Mouse (Mus musculus) neural tube, embryonic 11.5 days (tissue): ENCODE data around the gene E2f1. TPM values are rescaled to one million over a fixed set of nuclear protein-coding genes. Genes with fewer than 3 reads are reported as not detected.

ENCODE experiments used
- ATAC-seq: fragments of 200-750 bp; cut with Nextera tagmentation; 2 replicates; pipeline ENCODE4 v1.8.0; 2017; ENCODE audit warnings: moderate number of reproducible peaks, mild to moderate bottlenecking, moderate TSS enrichment, moderate library complexity; ENCODE audit not compliant: insufficient read depth, low FRiP score, low TSS enrichment
- DNase-seq: peaks from one replicate; pipeline ENCODE4 v3.0.0-alpha.2; 2015; ENCODE audit warnings: low spot score
- H3K27ac ChIP-seq: fragments of 300-500 bp; sonication (generic); 2 replicates; pipeline ENCODE4 v1.5.1; 2014; ENCODE audit warnings: low read depth, mild to moderate bottlenecking, low read length
- H3K27me3 ChIP-seq: fragments of 300-500 bp; sonication (generic); 2 replicates; pipeline ENCODE4 v1.6.1; 2014; ENCODE audit warnings: mild to moderate bottlenecking, low read length, mixed read lengths; ENCODE audit not compliant: control insufficient read depth, insufficient read depth
- H3K36me3 ChIP-seq: fragments of 300-500 bp; sonication (generic); 2 replicates; pipeline ENCODE4 v1.6.1; 2014; ENCODE audit warnings: mild to moderate bottlenecking, low read length, moderate library complexity, mixed read lengths; ENCODE audit not compliant: control insufficient read depth, insufficient read depth
- H3K4me1 ChIP-seq: fragments of 300-500 bp; sonication (generic); 2 replicates; pipeline ENCODE4 v1.6.1; 2014; ENCODE audit warnings: low read length, mixed read lengths; ENCODE audit not compliant: control insufficient read depth, insufficient read depth
- H3K4me2 ChIP-seq: fragments of 300-500 bp; sonication (generic); 2 replicates; pipeline ENCODE4 v1.6.1; 2014; ENCODE audit warnings: low read depth, mild to moderate bottlenecking, moderate library complexity
- H3K4me3 ChIP-seq: fragments of 300-500 bp; sonication (generic); 2 replicates; pipeline ENCODE4 v1.5.1; 2014; ENCODE audit warnings: low read depth, low read length
- H3K9ac ChIP-seq: fragments of 300-500 bp; sonication (generic); 2 replicates; pipeline ENCODE4 v1.6.1; 2014; ENCODE audit warnings: mild to moderate bottlenecking, low read length
- H3K9me3 ChIP-seq: fragments of 300-500 bp; sonication (generic); 2 replicates; pipeline ENCODE4 v1.6.1; 2016; ENCODE audit warnings: low read length; ENCODE audit not compliant: control insufficient read depth
- WGBS: fragments of 180-500 bp; shearing (Covaris S2); extraction: QIAGEN DNeasy Blood & Tissue Kit; methylation state at CpG from one replicate; pipeline ENCODE4 v1.1.7; 2014; 5-methylcytosine and 5-hydroxymethylcytosine counted together
- polyA plus RNA-seq: library from polyadenylated mRNA; unstranded; fragments of >200 nt; fragmentation: Nextera tagmentation; extraction: Ambion mirVana; gene quantifications from 2 replicates; pipeline ENCODE4 v1.2.1, GENCODE M21; 2014

Gene E2f1
- polyA plus RNA-seq, 1 experiment from 2014 or later: 13.9 TPM

DNA sequence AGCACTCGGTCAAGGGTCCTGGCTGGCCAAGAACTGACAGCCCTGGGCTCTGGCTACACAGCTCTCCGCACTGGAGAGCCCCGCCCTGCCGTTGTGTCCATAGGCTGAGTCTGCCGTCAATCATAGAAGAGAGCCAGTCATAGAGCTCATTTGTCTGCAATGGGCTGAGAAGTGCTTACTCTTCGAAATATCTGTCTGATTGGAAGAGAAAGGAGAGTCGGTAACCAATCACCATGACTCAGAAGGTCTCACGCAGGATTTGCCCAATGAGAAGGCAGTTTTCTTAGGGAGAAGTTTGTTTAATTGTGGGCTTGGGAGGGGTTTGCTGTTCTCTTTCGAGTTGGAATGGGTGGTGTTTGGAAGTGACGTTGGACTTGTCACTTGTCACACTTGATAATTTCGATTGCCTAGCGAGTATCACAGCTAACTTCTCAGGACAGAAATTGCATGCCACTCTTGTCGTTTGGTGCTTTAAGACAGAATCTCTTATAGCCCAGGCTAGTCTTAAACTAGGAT lies 34.0 kb upstream of the E2f1 start, which contains the start of gene Pxmp4:
Gene Pxmp4, minus strand, starts transcription at position 71 of the 516 bp plus-strand sequence.
- ATAC-seq: peak; percentile 100

DNA sequence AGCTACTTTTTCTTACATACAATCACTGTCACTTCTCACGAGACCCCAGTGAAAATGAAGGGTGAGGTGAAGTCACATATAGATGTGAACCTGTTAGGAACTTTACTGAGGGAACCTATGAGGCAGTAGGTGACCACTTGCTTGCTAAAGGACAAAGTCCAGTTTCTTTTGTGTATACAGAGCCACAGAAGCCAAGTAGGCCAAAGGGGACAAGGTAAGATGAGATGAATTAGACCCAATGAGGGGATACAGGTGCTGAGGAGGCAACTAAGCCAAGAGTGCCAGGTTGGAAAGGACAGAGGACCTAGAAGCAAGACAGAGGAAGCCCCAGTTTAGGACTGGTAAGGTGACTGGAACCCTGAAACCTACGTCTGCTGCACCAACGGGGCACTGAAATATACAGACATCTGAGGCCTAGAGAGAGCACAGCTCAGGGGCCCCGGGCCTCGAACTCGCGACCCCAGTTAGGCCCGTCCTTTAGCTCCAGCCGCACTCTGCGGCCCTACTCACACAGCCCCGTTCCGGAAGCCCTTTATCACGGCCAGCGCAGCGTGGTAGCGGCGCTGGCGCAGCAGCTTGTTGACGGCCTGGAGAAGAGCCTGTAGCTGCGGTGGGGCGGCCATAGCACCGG lies 33.4 kb upstream of the E2f1 start:
- 23% methylated on average over 22 of the region's 22 CpGs for WGBS
- Histone ChIP-seq H3K4me3 (peak overlapping the region; percentile 53), H3K27me3 (no peaks in the 10 kb centered on the region), H3K9me3 (no peaks in the 10 kb centered on the region), H3K9ac (peak overlapping the region; percentile 67), H3K4me2 (peak overlapping the region; percentile 56), H3K27ac (no peak overlapping the region), H3K36me3 (no peaks in the 10 kb centered on the region), H3K4me1 (no peaks in the 10 kb centered on the region)
- DNase-seq (no peak), ATAC-seq (no peak; the same call in none of the 2 replicates)

More for the DNA sequence above, 34.0 kb upstream of the E2f1 start, which contains the start of gene Pxmp4:
- Histone ChIP-seq H3K4me1 (no peaks in the 10 kb centered on the region), H3K9ac (peak within 1 kb of the TSS; percentile 67), H3K27ac (no peak within 1 kb of the TSS), H3K36me3 (no peaks in the 10 kb centered on the region), H3K4me3 (peak within 1 kb of the TSS; percentile 53), H3K27me3 (no peaks in the 10 kb centered on the region), H3K9me3 (no peaks in the 10 kb centered on the region), H3K4me2 (peak within 1 kb of the TSS; percentile 56)
- WGBS: 2% methylated on average over 13 of the region's 13 CpGs
- DNase-seq: peak; percentile 96

DNA sequence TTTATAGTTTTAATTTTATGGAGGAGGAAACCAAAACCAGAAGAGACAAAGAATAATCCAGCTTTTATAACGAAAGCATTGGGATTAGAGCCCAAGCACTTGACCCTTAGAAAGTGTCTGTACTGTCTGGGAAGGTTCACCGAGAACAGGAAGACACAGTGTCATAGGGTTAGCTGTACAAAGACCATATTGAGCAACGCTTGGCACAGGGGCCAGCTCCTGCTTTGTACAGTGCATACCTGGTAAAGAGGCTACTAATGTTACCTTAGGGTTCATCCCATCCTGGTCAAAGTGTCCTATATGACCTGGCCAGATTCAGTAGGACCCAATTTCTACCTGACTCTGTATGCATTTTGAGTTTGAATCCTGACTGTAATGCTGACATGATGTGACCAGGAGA lies 31.6 kb upstream of the E2f1 start:
- Histone ChIP-seq H3K4me1 (no peaks in the 10 kb centered on the region), H3K9ac (no peak overlapping the region), H3K27ac (no peak overlapping the region), H3K36me3 (no peaks in the 10 kb centered on the region), H3K4me2 (no peak overlapping the region), H3K9me3 (no peaks in the 10 kb centered on the region), H3K4me3 (no peak overlapping the region), H3K27me3 (no peaks in the 10 kb centered on the region)
- WGBS: 76% methylated on average over 3 of the region's 3 CpGs
- ATAC-seq: no peak
- no peak for DNase-seq

DNA sequence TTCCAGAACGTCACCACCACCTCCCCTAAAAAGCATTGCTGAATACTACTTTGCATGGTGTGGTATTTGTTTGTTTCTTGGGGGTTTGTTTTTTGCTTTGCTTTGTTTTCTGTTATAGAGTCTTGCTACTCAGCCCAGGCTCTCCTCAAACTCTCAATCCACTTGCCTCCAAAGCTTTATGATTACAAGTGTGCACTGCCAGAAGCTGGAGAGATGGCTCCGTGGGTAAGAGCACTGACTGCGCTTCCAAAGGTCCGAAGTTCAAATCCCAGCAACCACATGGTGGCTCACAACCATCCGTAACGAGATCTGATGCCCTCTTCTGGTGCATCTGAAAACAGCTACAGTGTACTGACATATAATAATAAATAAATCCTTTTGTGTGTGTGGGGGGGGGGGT lies 30.9 kb upstream of the E2f1 start:
- no peak overlapping the region for H3K4me2 ChIP-seq
- H3K36me3 ChIP-seq: no peaks in the 10 kb centered on the region
- H3K4me1 ChIP-seq: no peaks in the 10 kb centered on the region
- no peak overlapping the region for H3K9ac ChIP-seq
- no peak overlapping the region for H3K27ac ChIP-seq
- DNase-seq (no peak), ATAC-seq (no peak)
- no peaks in the 10 kb centered on the region for H3K9me3 ChIP-seq
- no peaks in the 10 kb centered on the region for H3K27me3 ChIP-seq
- 71% methylated on average over 6 of the region's 6 CpGs for WGBS
- no peak overlapping the region for H3K4me3 ChIP-seq

DNA sequence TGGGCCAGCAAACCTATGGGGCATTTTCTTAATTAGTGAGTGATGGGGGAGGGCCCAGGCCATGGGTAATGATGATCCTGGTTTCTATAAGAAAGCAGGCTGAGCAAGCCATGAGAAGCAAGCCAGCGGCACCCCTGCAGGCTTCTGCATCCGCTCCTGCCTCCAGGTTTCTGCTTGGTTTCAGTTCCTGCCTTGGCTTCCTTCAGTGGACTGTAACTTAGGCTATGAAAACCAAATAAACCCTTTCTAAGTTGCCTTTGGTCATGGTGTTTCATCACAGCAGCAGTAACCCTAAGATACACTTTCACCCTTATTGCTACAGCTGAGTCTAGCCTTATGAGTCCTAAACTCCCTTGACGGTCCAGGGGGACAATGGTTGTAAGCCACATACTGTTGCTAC lies 27.7 kb upstream of the E2f1 start:
- ATAC-seq (no peak), DNase-seq (no peak)
- Histone ChIP-seq H3K27ac (no peak overlapping the region), H3K36me3 (no peaks in the 10 kb centered on the region; the same call in 1 of the 2 replicates), H3K4me1 (no peaks in the 10 kb centered on the region), H3K9ac (no peak overlapping the region), H3K4me2 (no peak overlapping the region), H3K27me3 (no peaks in the 10 kb centered on the region), H3K9me3 (no peaks in the 10 kb centered on the region), H3K4me3 (no peak overlapping the region)
- 82% methylated on average over 3 of the region's 3 CpGs for WGBS

DNA sequence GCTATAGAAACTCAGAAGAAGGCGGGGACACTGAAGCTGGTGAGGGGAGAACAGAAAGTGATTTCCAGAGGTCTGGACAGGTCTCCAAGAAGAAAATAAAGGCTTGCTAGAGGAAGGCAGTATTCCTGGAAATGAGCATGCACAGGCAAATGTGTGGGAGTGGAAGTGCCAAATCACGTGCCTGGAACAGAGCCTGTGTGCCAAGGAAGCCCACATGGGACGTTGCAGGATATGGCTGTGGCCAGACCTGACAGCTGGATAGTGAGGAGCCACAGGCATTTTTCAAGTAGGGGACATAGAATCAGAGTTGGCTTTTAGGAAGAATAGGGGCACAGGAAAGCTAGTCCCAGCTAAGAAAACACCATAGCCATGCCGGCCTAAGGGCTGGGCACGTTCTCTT lies 26.1 kb upstream of the E2f1 start:
- Histone ChIP-seq H3K4me3 (no peak overlapping the region), H3K9ac (no peak overlapping the region), H3K27me3 (no peaks in the 10 kb centered on the region), H3K27ac (no peak overlapping the region), H3K36me3 (no peaks in the 10 kb centered on the region; the same call in 1 of the 2 replicates), H3K4me2 (no peak overlapping the region), H3K4me1 (no peaks in the 10 kb centered on the region), H3K9me3 (no peaks in the 10 kb centered on the region)
- ATAC-seq (no peak), DNase-seq (no peak)
- WGBS: 88% methylated on average over 5 of the region's 5 CpGs

DNA sequence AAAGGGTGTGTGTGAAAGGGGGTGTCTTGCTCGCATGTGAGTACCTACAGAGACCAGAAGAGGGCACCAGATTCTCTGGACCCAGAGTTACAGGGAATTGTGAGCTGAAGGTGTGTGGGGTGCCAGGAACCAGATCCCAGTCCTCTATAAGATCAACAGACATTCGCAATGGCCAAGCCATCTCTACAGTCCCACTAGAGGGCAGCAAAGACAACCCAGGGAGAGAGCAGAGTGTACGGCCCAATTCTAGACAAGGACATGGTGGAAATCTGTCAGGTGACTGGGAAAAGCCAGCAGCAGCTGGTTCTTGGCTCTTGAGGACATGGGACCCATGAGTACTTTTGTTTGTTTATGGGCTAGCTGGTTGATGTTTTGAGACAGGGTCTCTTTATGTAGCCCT lies 23.3 kb upstream of the E2f1 start:
- no peak for DNase-seq

DNA sequence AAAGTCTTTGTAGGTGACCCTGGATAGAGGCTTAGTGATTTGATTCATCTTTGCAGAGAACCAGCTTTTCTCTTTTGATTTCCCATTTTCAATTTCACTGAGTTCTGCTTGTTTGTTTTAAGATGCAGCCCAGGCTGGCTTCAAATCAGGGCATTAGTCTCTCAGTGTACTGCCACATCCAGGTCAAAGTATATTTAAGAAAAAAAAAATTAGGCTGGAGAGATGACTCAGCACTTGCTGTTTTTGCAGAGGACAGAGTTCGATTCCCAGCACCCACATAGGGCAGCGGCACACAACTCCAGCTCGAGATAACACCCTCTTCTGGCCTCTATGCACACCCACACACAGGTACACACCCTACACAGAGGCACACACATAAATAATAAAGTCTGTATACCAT lies 21.5 kb upstream of the E2f1 start:
- no peak overlapping the region for H3K4me3 ChIP-seq
- ATAC-seq (no peak), DNase-seq (no peak)
- H3K4me1 ChIP-seq: no peaks in the 10 kb centered on the region
- H3K36me3 ChIP-seq: no peaks in the 10 kb centered on the region; the same call in 1 of the 2 replicates
- H3K9me3 ChIP-seq: no peaks in the 10 kb centered on the region
- no peak overlapping the region for H3K9ac ChIP-seq
- 81% methylated on average over 3 of the region's 3 CpGs for WGBS
- H3K27me3 ChIP-seq: no peaks in the 10 kb centered on the region
- H3K27ac ChIP-seq: no peak overlapping the region
- H3K4me2 ChIP-seq: no peak overlapping the region

More for the DNA sequence above, 23.3 kb upstream of the E2f1 start:
- Histone ChIP-seq H3K27ac (no peak overlapping the region), H3K36me3 (no peaks in the 10 kb centered on the region; the same call in 1 of the 2 replicates), H3K27me3 (no peaks in the 10 kb centered on the region), H3K4me3 (no peak overlapping the region), H3K4me2 (no peak overlapping the region), H3K9ac (no peak overlapping the region), H3K4me1 (no peaks in the 10 kb centered on the region), H3K9me3 (no peaks in the 10 kb centered on the region)
- 74% methylated on average over 3 of the region's 3 CpGs for WGBS
- ATAC-seq: no peak

DNA sequence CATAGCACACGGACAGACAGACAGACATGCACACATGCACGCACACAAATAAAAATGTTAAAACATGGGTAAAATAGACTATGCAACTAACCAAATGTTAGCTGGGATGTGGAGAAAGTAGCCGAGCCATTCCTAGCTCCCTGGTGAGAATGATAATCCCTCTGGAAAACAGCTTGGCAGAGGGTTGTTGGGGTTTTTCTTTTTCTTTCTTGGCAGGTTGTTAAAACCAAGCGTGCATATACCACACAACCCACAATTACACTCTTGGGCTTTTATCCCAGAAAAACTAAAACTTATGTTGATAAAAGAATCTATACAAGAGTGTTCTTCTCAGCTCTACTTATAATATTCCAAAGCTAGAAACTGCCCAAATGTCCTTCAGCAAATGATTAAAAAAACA lies 19.4 kb upstream of the E2f1 start:
- WGBS: 91% methylated on average over 4 of the region's 4 CpGs
- Histone ChIP-seq H3K4me3 (no peak overlapping the region), H3K4me1 (peaks cover 4% of the 10 kb centered on the region; the same call in 1 of the 2 replicates), H3K27me3 (no peaks in the 10 kb centered on the region), H3K4me2 (no peak overlapping the region), H3K36me3 (no peaks in the 10 kb centered on the region; the same call in 1 of the 2 replicates), H3K9ac (no peak overlapping the region), H3K9me3 (no peaks in the 10 kb centered on the region), H3K27ac (no peak overlapping the region)
- DNase-seq (no peak), ATAC-seq (no peak)
